Mouse (Mus musculus) hindbrain, embryonic 12.5 days (tissue): ENCODE measurements at regions not wholly inside any gene's neighbourhood (a gene's known extent, or its start where the extent isn't known, plus 50 kb on each side); places are given as distances from the start of the nearest gene placed in this dataset.

Experiments used
- ATAC-seq: fragments of 200-750 bp; cut with Nextera tagmentation; 2 replicates; pipeline ENCODE4 v1.8.0; 2017; ENCODE audit warnings: moderate TSS enrichment; ENCODE audit not compliant: low FRiP score
- H3K27ac ChIP-seq: fragments of 300-500 bp; sonication (generic); 2 replicates; pipeline ENCODE4 v1.5.1; 2016; ENCODE audit warnings: mild to moderate bottlenecking
- H3K27me3 ChIP-seq: fragments of 300-500 bp; sonication (generic); 2 replicates; pipeline ENCODE4 v1.6.1; 2016; ENCODE audit warnings: mild to moderate bottlenecking
- H3K36me3 ChIP-seq: fragments of 300-500 bp; sonication (generic); 2 replicates; pipeline ENCODE4 v1.6.1; 2016; ENCODE audit warnings: mild to moderate bottlenecking
- H3K4me1 ChIP-seq: fragments of 300-500 bp; sonication (generic); 2 replicates; pipeline ENCODE4 v1.6.1; 2016
- H3K4me2 ChIP-seq: fragments of 300-500 bp; sonication (generic); replicated peaks from 2 replicates; pipeline ENCODE4 v1.6.1; 2016; ENCODE audit warnings: mild to moderate bottlenecking
- H3K4me3 ChIP-seq: fragments of 300-500 bp; sonication (generic); 2 replicates; pipeline ENCODE4 v1.5.1; 2016; ENCODE audit warnings: mild to moderate bottlenecking
- H3K9ac ChIP-seq: fragments of 300-500 bp; sonication (generic); 2 replicates; pipeline ENCODE4 v1.6.1; 2016; ENCODE audit warnings: mild to moderate bottlenecking, moderate library complexity
- H3K9me3 ChIP-seq: fragments of 300-500 bp; sonication (generic); replicated peaks from 2 replicates; pipeline ENCODE4 v1.6.1; 2016; ENCODE audit warnings: mild to moderate bottlenecking
- whole genome bisulfite sequencing: fragments of 180-500 bp; shearing (Covaris S2); methylation state at CpG from one replicate; pipeline ENCODE4 v1.1.7; 2016; 5-methylcytosine and 5-hydroxymethylcytosine counted together

DNA sequence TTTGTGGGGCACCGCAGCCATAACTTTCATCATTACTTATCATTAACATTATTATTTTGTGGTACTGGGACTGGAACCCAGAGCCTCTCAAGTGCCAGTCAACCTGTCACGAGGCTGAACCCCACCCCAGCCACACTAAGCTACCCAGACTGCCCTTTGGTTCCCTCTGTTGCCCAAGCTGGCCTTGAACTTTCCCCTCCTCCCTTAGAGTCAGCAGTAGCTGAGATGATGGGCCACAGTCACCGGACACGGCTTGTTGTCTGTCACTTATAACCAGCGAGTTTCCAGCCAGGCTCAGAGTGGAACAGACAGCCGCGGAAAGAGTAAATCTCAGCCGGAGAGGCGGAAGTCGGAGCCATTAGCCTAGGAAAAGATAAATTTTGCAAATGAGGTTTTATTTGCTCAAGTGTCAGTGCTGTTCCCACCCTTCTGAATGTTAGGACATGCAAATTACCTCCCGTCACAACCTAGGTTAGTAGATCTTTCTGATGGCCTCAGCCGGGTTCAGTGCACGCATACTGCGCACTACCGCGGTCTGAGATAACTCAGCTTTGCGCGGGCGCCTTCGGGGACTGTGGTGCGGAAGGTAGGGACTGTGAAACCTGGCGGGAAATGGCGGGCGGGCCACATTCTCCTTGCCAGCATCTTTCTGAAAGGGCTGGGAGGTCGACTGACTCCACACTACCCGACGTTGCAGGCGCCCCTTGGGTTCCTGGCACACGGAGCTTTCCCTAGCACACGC lies 152.7 kb downstream of the Bmp7 start:
- Histone ChIP-seq H3K9me3 (peaks cover 9% of the 10 kb centered on the region; the same call in 1 of the 2 replicates), H3K4me2 (peak overlapping the region; percentile 29), H3K27me3 (peaks cover 57% of the 10 kb centered on the region), H3K36me3 (no peaks in the 10 kb centered on the region), H3K4me1 (peaks cover 8% of the 10 kb centered on the region), H3K9ac (no peak overlapping the region), H3K27ac (no peak overlapping the region), H3K4me3 (0 out of 2 replicates have a peak overlapping the region, but pooled peaks have one; percentile 2)
- ATAC-seq: no peak
- WGBS: 30% methylated on average over 30 of the region's 30 CpGs

DNA sequence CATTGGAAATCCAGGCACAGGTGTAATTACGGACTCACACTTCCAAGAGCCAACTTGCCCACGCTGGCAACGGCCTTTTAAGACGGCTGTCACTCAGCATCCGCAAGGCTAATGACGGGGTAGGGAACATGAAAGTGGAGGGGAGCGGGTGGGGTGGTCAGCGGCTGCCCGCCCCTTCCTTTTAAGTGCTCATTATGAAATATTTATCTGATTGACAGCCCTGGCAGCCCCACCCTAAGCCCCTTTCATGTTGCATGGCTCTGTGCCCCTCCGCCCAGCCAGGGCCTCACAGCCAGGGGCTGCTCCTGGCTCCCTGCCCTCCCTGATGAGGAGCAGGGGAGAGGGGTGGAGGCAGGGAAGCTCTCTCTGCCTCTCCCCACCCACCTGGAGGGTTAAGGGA lies 150.9 kb downstream of the Bmp7 start:
- Histone ChIP-seq H3K36me3 (no peaks in the 10 kb centered on the region), H3K9ac (no peak overlapping the region), H3K27me3 (peaks cover 57% of the 10 kb centered on the region), H3K4me3 (no peak overlapping the region), H3K9me3 (no peaks in the 10 kb centered on the region), H3K4me2 (no peak overlapping the region), H3K4me1 (peaks cover 8% of the 10 kb centered on the region), H3K27ac (no peak overlapping the region)
- no peak for ATAC-seq
- WGBS: 20% methylated on average over 10 of the region's 10 CpGs

DNA sequence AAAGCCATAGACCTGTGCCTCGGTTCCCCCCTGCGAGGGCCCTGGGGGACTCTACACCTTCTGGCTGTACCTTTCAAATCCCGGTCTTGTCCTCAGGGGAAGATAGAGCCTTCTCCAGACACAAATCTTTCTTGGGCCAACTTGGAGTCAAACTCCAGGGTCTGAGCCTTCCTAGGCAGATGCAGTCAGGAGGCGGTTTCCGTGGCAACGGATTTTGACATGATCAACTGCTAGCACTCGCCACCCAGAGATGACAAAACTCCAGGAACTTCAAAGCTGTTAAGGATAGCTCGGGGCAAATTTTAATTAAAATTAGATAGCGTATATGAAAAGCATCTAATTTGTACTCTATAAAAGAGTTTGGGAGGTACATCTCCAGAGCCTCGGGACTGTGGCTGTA lies 147.6 kb downstream of the Bmp7 start:
- no peak for ATAC-seq

DNA sequence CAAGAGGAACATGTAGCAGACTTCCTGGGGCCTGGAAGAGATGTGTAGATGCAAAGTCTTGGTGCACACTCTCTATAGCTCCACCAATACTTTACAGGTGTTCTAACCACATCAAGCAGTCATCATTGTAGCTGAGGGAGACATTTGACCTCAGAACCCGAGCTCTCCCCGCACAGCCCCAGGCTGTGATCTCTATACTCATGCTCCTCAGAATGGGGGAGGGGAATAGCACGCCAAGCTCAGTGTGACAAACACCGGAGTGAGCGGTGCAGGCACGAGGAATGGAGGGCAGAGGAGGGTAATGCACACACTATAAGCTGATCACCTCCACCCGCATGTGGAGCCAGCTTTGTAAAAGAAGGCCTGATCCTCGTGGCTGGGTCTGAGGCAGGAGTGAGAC lies 146.1 kb downstream of the Bmp7 start:
- Histone ChIP-seq H3K27me3 (peaks cover 27% of the 10 kb centered on the region), H3K4me3 (no peak overlapping the region), H3K4me2 (no peak overlapping the region), H3K9me3 (no peaks in the 10 kb centered on the region; the same call in 1 of the 2 replicates), H3K9ac (no peak overlapping the region), H3K36me3 (no peaks in the 10 kb centered on the region), H3K4me1 (peaks cover 6% of the 10 kb centered on the region), H3K27ac (no peak overlapping the region)
- ATAC-seq: no peak
- WGBS: 84% methylated on average over 8 of the region's 8 CpGs

More for the DNA sequence above, 147.6 kb downstream of the Bmp7 start:
- Histone ChIP-seq H3K27me3 (peaks cover 40% of the 10 kb centered on the region), H3K36me3 (no peaks in the 10 kb centered on the region), H3K27ac (no peak overlapping the region), H3K9ac (no peak overlapping the region), H3K9me3 (no peaks in the 10 kb centered on the region; the same call in 1 of the 2 replicates), H3K4me3 (no peak overlapping the region), H3K4me1 (peaks cover 8% of the 10 kb centered on the region), H3K4me2 (no peak overlapping the region)
- WGBS: 70% methylated on average over 10 of the region's 10 CpGs

DNA sequence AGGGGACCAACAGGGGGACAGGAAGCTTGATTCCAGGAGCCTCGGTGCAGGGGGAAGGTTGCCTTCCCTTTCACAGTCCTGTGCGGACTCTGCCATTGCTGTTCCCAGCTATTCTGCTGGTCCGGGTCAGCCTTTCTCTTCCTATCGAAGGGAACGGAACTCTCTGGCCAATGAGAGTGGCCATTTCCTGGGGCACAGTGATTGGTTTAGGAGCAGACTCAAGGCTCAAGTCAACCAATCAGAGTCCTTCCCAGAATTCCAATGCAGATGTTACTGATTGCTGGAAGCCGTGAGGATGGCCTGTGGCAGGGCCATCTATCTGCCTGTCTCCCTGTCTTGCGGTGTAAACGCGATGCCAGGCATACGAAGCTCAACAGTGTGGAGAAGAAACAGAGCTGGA lies 145.3 kb downstream of the Bmp7 start:
- peaks cover 20% of the 10 kb centered on the region for H3K27me3 ChIP-seq
- H3K4me1 ChIP-seq: peaks cover 3% of the 10 kb centered on the region; the same call in 1 of the 2 replicates
- no peak overlapping the region for H3K4me2 ChIP-seq
- no peak overlapping the region for H3K4me3 ChIP-seq
- whole genome bisulfite sequencing: 80% methylated on average over 10 of the region's 10 CpGs
- H3K9ac ChIP-seq: no peak overlapping the region
- H3K27ac ChIP-seq: no peak overlapping the region
- H3K9me3 ChIP-seq: no peaks in the 10 kb centered on the region; the same call in 1 of the 2 replicates
- no peak for ATAC-seq
- H3K36me3 ChIP-seq: no peaks in the 10 kb centered on the region

DNA sequence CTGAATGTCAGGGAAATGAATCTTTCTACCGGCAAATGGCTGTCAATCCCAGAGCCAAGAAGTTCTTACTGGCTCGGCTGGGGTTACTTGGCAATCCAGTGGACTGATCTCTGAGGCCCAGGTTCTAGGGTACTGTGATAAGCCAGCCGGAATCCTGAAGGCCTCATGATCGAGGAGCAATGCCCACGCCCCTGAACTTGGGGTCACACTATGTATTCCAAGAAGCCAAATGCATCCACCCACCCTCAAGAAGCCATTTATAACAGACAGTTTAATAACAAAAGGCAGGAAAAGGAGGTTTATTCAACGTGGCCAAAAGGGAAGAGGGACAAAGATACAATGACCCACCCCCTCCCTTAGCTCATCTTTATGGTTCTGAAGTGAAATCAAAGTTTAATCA lies 144.0 kb downstream of the Bmp7 start:
- no peak for ATAC-seq
- Histone ChIP-seq H3K4me2 (no peak overlapping the region), H3K9me3 (no peaks in the 10 kb centered on the region; the same call in 1 of the 2 replicates), H3K9ac (no peak overlapping the region), H3K4me3 (no peak overlapping the region), H3K27ac (no peak overlapping the region), H3K36me3 (no peaks in the 10 kb centered on the region), H3K4me1 (peaks cover 13% of the 10 kb centered on the region), H3K27me3 (peaks cover 8% of the 10 kb centered on the region)
- 68% methylated on average over 6 of the region's 6 CpGs for WGBS

DNA sequence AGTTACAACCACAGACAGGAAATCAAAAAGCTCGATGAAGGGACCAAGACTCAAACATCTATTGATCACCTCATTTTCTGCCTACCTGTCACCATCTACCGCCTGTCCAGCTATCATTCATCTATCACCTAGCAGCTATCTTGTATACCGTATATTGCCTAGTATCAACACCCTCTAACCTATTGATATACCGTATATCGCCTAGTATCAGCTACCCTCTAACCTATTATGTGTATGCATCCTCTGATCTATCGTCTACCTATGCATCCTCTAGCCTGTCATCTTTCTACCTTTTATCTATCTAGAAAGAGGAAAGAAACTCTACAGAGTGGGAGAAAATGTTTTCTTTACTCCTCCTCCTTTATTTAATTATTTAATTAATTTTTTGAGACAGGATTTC lies 143.2 kb downstream of the Bmp7 start:
- Histone ChIP-seq H3K4me2 (no peak overlapping the region), H3K27me3 (peaks cover 4% of the 10 kb centered on the region), H3K36me3 (no peaks in the 10 kb centered on the region), H3K4me1 (peaks cover 17% of the 10 kb centered on the region), H3K9me3 (no peaks in the 10 kb centered on the region; the same call in 1 of the 2 replicates), H3K4me3 (no peak overlapping the region), H3K27ac (no peak overlapping the region), H3K9ac (no peak overlapping the region)
- ATAC-seq: no peak
- 22% methylated on average over 6 of the region's 6 CpGs for WGBS

DNA sequence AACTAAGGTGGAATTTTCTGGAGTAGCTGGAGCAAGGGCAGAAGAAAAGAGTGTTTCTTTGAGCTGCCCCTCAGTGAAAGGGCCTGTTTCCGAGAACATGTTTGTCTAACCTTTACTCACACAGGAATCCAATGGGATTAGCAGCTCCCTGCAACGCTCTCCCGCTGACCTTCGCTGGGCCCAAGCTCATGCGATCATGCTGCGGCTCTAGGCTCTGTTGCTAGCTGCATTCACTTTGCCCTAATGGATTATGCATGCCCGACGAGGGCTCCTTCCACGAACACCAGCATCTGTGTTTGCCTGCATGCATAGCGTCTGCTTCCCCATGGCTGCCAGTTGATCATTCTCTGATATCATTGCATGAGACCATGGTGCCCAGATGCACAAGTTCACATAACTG lies 140.2 kb downstream of the Bmp7 start:
- whole genome bisulfite sequencing: 25% methylated on average over 10 of the region's 10 CpGs
- Histone ChIP-seq H3K9me3 (no peaks in the 10 kb centered on the region), H3K4me2 (no peak overlapping the region), H3K27me3 (peaks cover 4% of the 10 kb centered on the region), H3K4me3 (no peak overlapping the region), H3K36me3 (no peaks in the 10 kb centered on the region), H3K9ac (no peak overlapping the region), H3K4me1 (peaks cover 17% of the 10 kb centered on the region), H3K27ac (no peak overlapping the region)
- no peak for ATAC-seq

DNA sequence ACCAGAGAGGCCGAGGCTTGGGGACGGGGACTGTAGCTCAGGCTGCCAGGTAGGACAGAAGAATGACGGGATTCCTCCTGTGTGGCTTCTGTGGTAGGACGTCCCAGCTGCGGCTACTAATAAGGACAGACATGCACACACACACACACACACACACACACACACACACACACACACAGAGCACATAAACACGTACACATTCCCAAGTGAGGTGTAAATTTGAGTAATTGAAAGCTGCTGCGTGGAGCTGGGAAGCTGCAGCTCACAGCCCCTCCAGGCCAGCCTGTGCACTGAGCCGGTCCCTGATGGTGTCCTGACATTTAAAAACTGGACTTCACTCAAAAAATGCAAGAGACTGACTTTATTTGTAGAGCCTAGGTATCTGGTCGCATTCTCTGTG lies 139.3 kb downstream of the Bmp7 start:
- Histone ChIP-seq H3K36me3 (no peaks in the 10 kb centered on the region), H3K9ac (no peak overlapping the region), H3K27ac (0 out of 2 replicates have a peak overlapping the region, but pooled peaks have one; percentile 17), H3K9me3 (no peaks in the 10 kb centered on the region), H3K27me3 (peaks cover 4% of the 10 kb centered on the region), H3K4me2 (no peak overlapping the region), H3K4me3 (no peak overlapping the region), H3K4me1 (peaks cover 17% of the 10 kb centered on the region)
- WGBS: 58% methylated on average over 9 of the region's 9 CpGs
- ATAC-seq: 0 out of 2 replicates have a peak, but pooled peaks have one; percentile 36

DNA sequence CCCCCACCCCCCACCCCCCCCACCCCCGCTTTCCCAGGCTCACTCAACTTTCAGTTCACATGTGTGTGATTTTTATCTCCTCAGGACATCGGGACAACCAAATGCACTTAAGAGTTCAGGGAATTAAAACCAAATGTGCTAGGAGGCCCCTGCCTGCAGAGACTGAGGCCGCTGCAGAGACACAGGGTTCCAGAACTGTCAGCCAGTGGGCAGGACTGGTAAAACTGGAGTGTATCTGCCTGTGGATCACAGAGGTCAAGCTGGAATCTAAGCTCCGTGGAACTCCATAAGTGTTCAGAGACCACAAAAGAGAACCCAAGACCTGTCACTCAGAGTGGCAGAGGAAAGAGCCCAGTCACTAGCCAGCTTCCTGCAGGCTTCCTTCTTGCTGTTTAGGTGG lies 138.3 kb downstream of the Bmp7 start:
- 37% methylated on average over 4 of the region's 4 CpGs for WGBS
- H3K4me1 ChIP-seq: peaks cover 17% of the 10 kb centered on the region
- no peaks in the 10 kb centered on the region for H3K9me3 ChIP-seq
- no peak overlapping the region for H3K27ac ChIP-seq
- ATAC-seq: no peak
- no peak overlapping the region for H3K9ac ChIP-seq
- no peaks in the 10 kb centered on the region for H3K36me3 ChIP-seq
- H3K4me3 ChIP-seq: no peak overlapping the region
- no peaks in the 10 kb centered on the region for H3K27me3 ChIP-seq
- no peak overlapping the region for H3K4me2 ChIP-seq

DNA sequence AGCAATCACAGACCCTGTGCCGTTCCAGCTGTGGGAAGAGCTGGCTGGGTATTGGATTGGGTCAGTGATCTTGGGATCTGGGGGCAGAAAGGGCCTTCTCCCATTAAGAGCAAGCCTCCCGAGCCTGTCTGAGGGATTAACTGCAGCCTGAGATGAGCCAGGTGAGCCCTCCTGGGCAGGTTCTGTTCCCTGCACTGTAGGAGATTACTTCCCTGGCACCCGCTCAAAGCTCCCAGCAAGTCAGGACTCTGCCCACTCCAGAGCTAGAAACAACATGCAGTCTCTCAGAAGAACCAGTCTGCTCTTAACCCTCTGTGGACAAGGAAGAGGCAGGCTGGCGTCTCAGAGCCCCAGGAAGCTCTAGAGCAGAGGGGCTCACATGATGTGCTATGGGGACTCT lies 132.7 kb downstream of the Bmp7 start:
- 61% methylated on average over 4 of the region's 4 CpGs for WGBS

DNA sequence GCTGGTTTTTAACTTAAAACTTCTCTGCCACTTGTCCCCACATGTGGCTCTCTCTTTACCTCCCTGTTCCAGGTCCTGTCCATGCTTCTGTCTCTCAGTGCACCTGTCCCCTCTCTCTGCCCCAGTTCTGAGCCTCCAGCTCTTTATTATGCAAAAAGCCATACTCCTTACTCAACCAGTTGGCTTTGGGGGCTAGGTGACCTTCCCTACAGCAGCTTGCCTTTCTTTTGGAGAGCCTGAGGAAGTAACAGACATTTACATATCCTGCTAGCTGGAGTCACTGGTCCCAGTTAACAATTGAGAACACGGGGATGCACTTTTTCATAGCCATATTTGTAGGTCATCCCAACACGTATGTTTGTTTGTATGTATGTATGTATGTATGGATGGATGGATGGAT lies 130.8 kb downstream of the Bmp7 start:
- H3K9ac ChIP-seq: no peak overlapping the region
- H3K36me3 ChIP-seq: no peaks in the 10 kb centered on the region
- WGBS: 89% methylated on average over 2 of the region's 2 CpGs
- 0 out of 2 replicates have a peak, but pooled peaks cover 3% of the 10 kb centered on the region for H3K4me1 ChIP-seq
- no peak overlapping the region for H3K4me3 ChIP-seq
- ATAC-seq: no peak
- H3K4me2 ChIP-seq: no peak overlapping the region
- H3K27ac ChIP-seq: no peak overlapping the region
- no peaks in the 10 kb centered on the region for H3K27me3 ChIP-seq
- H3K9me3 ChIP-seq: no peaks in the 10 kb centered on the region

More for the DNA sequence above, 132.7 kb downstream of the Bmp7 start:
- H3K4me2 ChIP-seq: no peak overlapping the region
- H3K9ac ChIP-seq: no peak overlapping the region
- no peaks in the 10 kb centered on the region for H3K27me3 ChIP-seq
- no peaks in the 10 kb centered on the region for H3K9me3 ChIP-seq
- no peak overlapping the region for H3K27ac ChIP-seq
- H3K36me3 ChIP-seq: no peaks in the 10 kb centered on the region
- no peak overlapping the region for H3K4me3 ChIP-seq
- H3K4me1 ChIP-seq: 0 out of 2 replicates have a peak, but pooled peaks cover 3% of the 10 kb centered on the region
- ATAC-seq: no peak

DNA sequence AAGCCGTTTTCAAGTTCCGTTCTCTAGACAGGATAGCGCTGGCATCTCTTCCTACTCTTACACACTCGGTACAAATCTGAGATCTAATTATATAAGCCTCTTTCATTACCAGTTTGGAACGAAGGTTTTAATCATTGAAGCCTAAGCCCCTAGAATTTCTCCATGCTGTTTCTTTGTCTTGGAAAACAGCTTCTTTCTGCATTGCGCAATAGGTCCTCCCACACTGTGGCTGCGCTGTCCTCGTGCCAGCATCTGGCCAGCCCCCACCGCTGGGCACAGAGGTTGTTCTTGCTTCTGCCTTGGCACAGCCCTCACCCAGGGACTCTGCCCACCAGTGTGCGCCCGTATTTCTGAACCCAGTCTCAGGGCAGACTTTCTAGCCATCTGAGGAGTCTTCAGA lies 126.8 kb downstream of the Bmp7 start:
- H3K36me3 ChIP-seq: no peaks in the 10 kb centered on the region
- no peak for ATAC-seq
- WGBS: 81% methylated on average over 11 of the region's 11 CpGs

More for the DNA sequence above, 126.8 kb downstream of the Bmp7 start:
- no peak overlapping the region for H3K27ac ChIP-seq
- no peak overlapping the region for H3K4me3 ChIP-seq
- H3K9me3 ChIP-seq: peaks cover 4% of the 10 kb centered on the region; the same call in 1 of the 2 replicates
- H3K4me1 ChIP-seq: 0 out of 2 replicates have a peak, but pooled peaks cover 3% of the 10 kb centered on the region
- H3K27me3 ChIP-seq: no peaks in the 10 kb centered on the region
- no peak overlapping the region for H3K9ac ChIP-seq
- no peak overlapping the region for H3K4me2 ChIP-seq
